Mouse (Mus musculus): ENCODE results near the gene Mpdu1. TPM values are rescaled to one million over a fixed set of nuclear protein-coding genes. Genes with fewer than 3 reads are reported as not detected.

The Mpdu1 gene
- polyA plus RNA-seq, 1 experiment from 2014 or later, result 25.9 TPM

- H3K4me2 ChIP-seq (ENCODE audit: low read depth, low read length), result no peak overlapping the region
- H3K9me3 ChIP-seq (replicated peaks; ENCODE audit: control insufficient read depth, low read length), result no peaks in the 10 kb centered on the region
- 81% methylated on average over 9 of the region's 9 CpGs for WGBS
- H3K36me3 ChIP-seq (replicated peaks; ENCODE audit: control insufficient read depth, insufficient read depth, low read depth, low read length), result peaks cover 20% of the 10 kb centered on the region
- H3K27me3 ChIP-seq (ENCODE audit: control insufficient read depth, insufficient read depth, low read length), result no peaks in the 10 kb centered on the region
- no peaks in the 10 kb centered on the region for H3K4me1 ChIP-seq (ENCODE audit: control insufficient read depth, insufficient read depth, low read length)
- H3K9ac ChIP-seq (replicated peaks; ENCODE audit: low read length), result no peak overlapping the region
- ATAC-seq (replicated peaks; ENCODE audit: insufficient number of reproducible peaks, low FRiP score, low TSS enrichment, low read depth) (no peak), DNase-seq (ENCODE audit: low spot score) (no peak)
- H3K27ac ChIP-seq (replicated peaks; ENCODE audit: low read depth, low read length), result no peak overlapping the region
- no peak overlapping the region for H3K4me3 ChIP-seq (ENCODE audit: low read depth, low read length)
These were observed 3.1 kb upstream of the Mpdu1 start for GRCm38 (mm10) chr11:69665457-69665960.

- Histone ChIP-seq H3K27me3 (ENCODE audit: control insufficient read depth, insufficient read depth, low read length) (no peaks in the 10 kb centered on the region), H3K4me1 (ENCODE audit: control insufficient read depth, insufficient read depth, low read length) (no peaks in the 10 kb centered on the region), H3K9me3 (replicated peaks; ENCODE audit: control insufficient read depth, low read length) (no peaks in the 10 kb centered on the region), H3K27ac (replicated peaks; ENCODE audit: low read depth, low read length) (no peak overlapping the region), H3K36me3 (replicated peaks; ENCODE audit: control insufficient read depth, insufficient read depth, low read depth, low read length) (peaks cover 18% of the 10 kb centered on the region), H3K4me2 (ENCODE audit: low read depth, low read length) (no peak overlapping the region), H3K9ac (replicated peaks; ENCODE audit: low read length) (no peak overlapping the region), H3K4me3 (ENCODE audit: low read depth, low read length) (no peak overlapping the region)
- ATAC-seq (replicated peaks; ENCODE audit: insufficient number of reproducible peaks, low FRiP score, low TSS enrichment, low read depth), result no peak
- no peak for DNase-seq (ENCODE audit: low spot score)
- WGBS, result 91% methylated on average over 7 of the region's 7 CpGs
These were observed 2.4 kb upstream of the Mpdu1 start for GRCm38 (mm10) chr11:69664841-69665240.

- WGBS, result 90% methylated on average over 6 of the region's 6 CpGs
These were observed 1.4 kb upstream of the Mpdu1 start for GRCm38 (mm10) chr11:69663795-69664194.

DNA sequence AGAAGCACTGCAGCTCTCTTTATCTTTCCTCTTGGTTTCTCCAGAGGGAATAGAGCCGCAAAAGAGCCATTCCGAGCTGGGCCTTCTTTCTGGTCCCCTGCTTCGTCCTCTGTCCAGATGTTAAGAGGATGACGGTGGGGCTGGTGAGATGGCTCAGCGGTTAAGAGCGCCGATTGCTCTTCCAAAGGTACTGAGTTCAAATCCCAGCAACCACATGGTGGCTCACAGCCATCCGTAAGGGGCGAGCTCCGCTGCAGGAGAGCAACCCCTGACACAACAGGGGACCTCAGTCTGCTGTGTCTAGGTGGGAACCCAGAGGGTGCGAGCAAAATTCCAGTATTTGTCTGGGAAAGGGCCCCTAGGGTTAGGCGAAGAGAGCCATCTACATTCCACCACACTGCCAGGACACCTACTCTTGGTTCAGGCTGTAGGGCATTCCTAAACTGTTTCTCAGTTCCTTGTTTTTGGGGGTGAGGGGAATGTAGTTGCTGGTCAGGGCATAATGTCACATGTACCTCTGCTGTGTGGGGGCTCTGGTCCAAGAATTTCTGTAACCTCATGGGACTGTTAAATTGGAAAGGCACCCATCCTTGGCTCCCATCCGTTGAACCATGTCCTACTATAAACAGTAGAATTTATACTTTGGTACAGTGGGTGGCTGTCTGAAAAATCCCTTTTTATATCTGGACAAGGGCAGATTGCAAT is 677 bp upstream of the Mpdu1 start:
- peak overlapping the region; percentile 48 for H3K4me3 ChIP-seq (ENCODE audit: low read depth, low read length)
- H3K9ac ChIP-seq (replicated peaks; ENCODE audit: low read length), result peak overlapping the region; percentile 70
- peaks cover 16% of the 10 kb centered on the region for H3K36me3 ChIP-seq (replicated peaks; ENCODE audit: control insufficient read depth, insufficient read depth, low read depth, low read length)
- H3K4me2 ChIP-seq (ENCODE audit: low read depth, low read length), result peak overlapping the region; percentile 53
- H3K9me3 ChIP-seq (replicated peaks; ENCODE audit: control insufficient read depth, low read length), result no peaks in the 10 kb centered on the region
- WGBS, result 71% methylated on average over 13 of the region's 13 CpGs
- DNase-seq (ENCODE audit: low spot score) (no peak), ATAC-seq (replicated peaks; ENCODE audit: insufficient number of reproducible peaks, low FRiP score, low TSS enrichment, low read depth) (peak; percentile 5; the same call in 1 of the 2 replicates)
- H3K27ac ChIP-seq (replicated peaks; ENCODE audit: low read depth, low read length), result peak overlapping the region; percentile 95
- no peaks in the 10 kb centered on the region for H3K27me3 ChIP-seq (ENCODE audit: control insufficient read depth, insufficient read depth, low read length)
- H3K4me1 ChIP-seq (ENCODE audit: control insufficient read depth, insufficient read depth, low read length), result no peaks in the 10 kb centered on the region

More at GRCm38 (mm10) chr11:69663795-69664194, 1.4 kb upstream of the Mpdu1 start:
- Histone ChIP-seq H3K27me3 (ENCODE audit: control insufficient read depth, insufficient read depth, low read length) (no peaks in the 10 kb centered on the region), H3K9ac (replicated peaks; ENCODE audit: low read length) (no peak overlapping the region), H3K4me1 (ENCODE audit: control insufficient read depth, insufficient read depth, low read length) (no peaks in the 10 kb centered on the region), H3K27ac (replicated peaks; ENCODE audit: low read depth, low read length) (no peak overlapping the region), H3K4me3 (ENCODE audit: low read depth, low read length) (no peak overlapping the region), H3K4me2 (ENCODE audit: low read depth, low read length) (no peak overlapping the region), H3K36me3 (replicated peaks; ENCODE audit: control insufficient read depth, insufficient read depth, low read depth, low read length) (peaks cover 13% of the 10 kb centered on the region), H3K9me3 (replicated peaks; ENCODE audit: control insufficient read depth, low read length) (no peaks in the 10 kb centered on the region)
- ATAC-seq (replicated peaks; ENCODE audit: insufficient number of reproducible peaks, low FRiP score, low TSS enrichment, low read depth) (no peak), DNase-seq (ENCODE audit: low spot score) (no peak)

- H3K36me3 ChIP-seq (replicated peaks; ENCODE audit: control insufficient read depth, insufficient read depth, low read depth, low read length), result peaks cover 12% of the 10 kb centered on the region
- 86% methylated on average over 3 of the region's 3 CpGs for WGBS
- no peak overlapping the region; the same call in 1 of the 2 replicates for H3K27ac ChIP-seq (replicated peaks; ENCODE audit: low read depth, low read length)
- no peaks in the 10 kb centered on the region for H3K4me1 ChIP-seq (ENCODE audit: control insufficient read depth, insufficient read depth, low read length)
- DNase-seq (ENCODE audit: low spot score), result no peak
- H3K4me2 ChIP-seq (ENCODE audit: low read depth, low read length), result peak overlapping the region; percentile 53
- no peak for ATAC-seq (replicated peaks; ENCODE audit: insufficient number of reproducible peaks, low FRiP score, low TSS enrichment, low read depth)
- H3K9me3 ChIP-seq (replicated peaks; ENCODE audit: control insufficient read depth, low read length), result no peaks in the 10 kb centered on the region
- peak overlapping the region; percentile 41 for H3K9ac ChIP-seq (replicated peaks; ENCODE audit: low read length)
- H3K4me3 ChIP-seq (ENCODE audit: low read depth, low read length), result peak overlapping the region; percentile 48
- no peaks in the 10 kb centered on the region for H3K27me3 ChIP-seq (ENCODE audit: control insufficient read depth, insufficient read depth, low read length)
These were observed 1.1 kb downstream of the Mpdu1 start for GRCm38 (mm10) chr11:69661221-69661881.

- no peaks in the 10 kb centered on the region for H3K27me3 ChIP-seq (ENCODE audit: control insufficient read depth, insufficient read depth, low read length)
- peaks cover 12% of the 10 kb centered on the region for H3K36me3 ChIP-seq (replicated peaks; ENCODE audit: control insufficient read depth, insufficient read depth, low read depth, low read length)
- no peak overlapping the region for H3K4me2 ChIP-seq (ENCODE audit: low read depth, low read length)
- H3K4me3 ChIP-seq (ENCODE audit: low read depth, low read length), result no peak overlapping the region
- no peak overlapping the region for H3K27ac ChIP-seq (replicated peaks; ENCODE audit: low read depth, low read length)
- DNase-seq (ENCODE audit: low spot score), result no peak
- no peak overlapping the region for H3K9ac ChIP-seq (replicated peaks; ENCODE audit: low read length)
- no peak for ATAC-seq (replicated peaks; ENCODE audit: insufficient number of reproducible peaks, low FRiP score, low TSS enrichment, low read depth)
- no peaks in the 10 kb centered on the region; the same call in 1 of the 2 replicates for H3K4me1 ChIP-seq (ENCODE audit: control insufficient read depth, insufficient read depth, low read length)
- H3K9me3 ChIP-seq (replicated peaks; ENCODE audit: control insufficient read depth, low read length), result no peaks in the 10 kb centered on the region
- 83% methylated on average over 15 of the region's 15 CpGs for WGBS
These were observed 5.0 kb downstream of the Mpdu1 start for GRCm38 (mm10) chr11:69657462-69657881.

GRCm38 (mm10) chr11:69656617-69657461 is 5.6 kb downstream of the Mpdu1 start:
- no peak overlapping the region for H3K4me2 ChIP-seq (ENCODE audit: low read depth, low read length)
- WGBS, result 81% methylated on average over 10 of the region's 10 CpGs
- no peaks in the 10 kb centered on the region; the same call in 1 of the 2 replicates for H3K4me1 ChIP-seq (ENCODE audit: control insufficient read depth, insufficient read depth, low read length)
- no peaks in the 10 kb centered on the region for H3K9me3 ChIP-seq (replicated peaks; ENCODE audit: control insufficient read depth, low read length)
- H3K27ac ChIP-seq (replicated peaks; ENCODE audit: low read depth, low read length), result peak overlapping the region; percentile 8
- H3K36me3 ChIP-seq (replicated peaks; ENCODE audit: control insufficient read depth, insufficient read depth, low read depth, low read length), result peaks cover 15% of the 10 kb centered on the region
- no peaks in the 10 kb centered on the region for H3K27me3 ChIP-seq (ENCODE audit: control insufficient read depth, insufficient read depth, low read length)
- no peak overlapping the region; the same call in 1 of the 2 replicates for H3K9ac ChIP-seq (replicated peaks; ENCODE audit: low read length)
- no peak for ATAC-seq (replicated peaks; ENCODE audit: insufficient number of reproducible peaks, low FRiP score, low TSS enrichment, low read depth)
- no peak overlapping the region for H3K4me3 ChIP-seq (ENCODE audit: low read depth, low read length)
- peak; percentile 86 for DNase-seq (ENCODE audit: low spot score)

Measured in embryonic facial prominence, embryonic 11.5 days (tissue).